Mouse (Mus musculus): ENCODE results near the gene Uso1. TPM values are rescaled to one million over a fixed set of nuclear protein-coding genes. Genes with fewer than 3 reads are reported as not detected.

Uso1 gene
- polyA plus RNA-seq (2015; fragmentation: Nextera tagmentation; extraction: Ambion mirVana), result 28.4 and 31.0 TPM in 2 replicates

DNA sequence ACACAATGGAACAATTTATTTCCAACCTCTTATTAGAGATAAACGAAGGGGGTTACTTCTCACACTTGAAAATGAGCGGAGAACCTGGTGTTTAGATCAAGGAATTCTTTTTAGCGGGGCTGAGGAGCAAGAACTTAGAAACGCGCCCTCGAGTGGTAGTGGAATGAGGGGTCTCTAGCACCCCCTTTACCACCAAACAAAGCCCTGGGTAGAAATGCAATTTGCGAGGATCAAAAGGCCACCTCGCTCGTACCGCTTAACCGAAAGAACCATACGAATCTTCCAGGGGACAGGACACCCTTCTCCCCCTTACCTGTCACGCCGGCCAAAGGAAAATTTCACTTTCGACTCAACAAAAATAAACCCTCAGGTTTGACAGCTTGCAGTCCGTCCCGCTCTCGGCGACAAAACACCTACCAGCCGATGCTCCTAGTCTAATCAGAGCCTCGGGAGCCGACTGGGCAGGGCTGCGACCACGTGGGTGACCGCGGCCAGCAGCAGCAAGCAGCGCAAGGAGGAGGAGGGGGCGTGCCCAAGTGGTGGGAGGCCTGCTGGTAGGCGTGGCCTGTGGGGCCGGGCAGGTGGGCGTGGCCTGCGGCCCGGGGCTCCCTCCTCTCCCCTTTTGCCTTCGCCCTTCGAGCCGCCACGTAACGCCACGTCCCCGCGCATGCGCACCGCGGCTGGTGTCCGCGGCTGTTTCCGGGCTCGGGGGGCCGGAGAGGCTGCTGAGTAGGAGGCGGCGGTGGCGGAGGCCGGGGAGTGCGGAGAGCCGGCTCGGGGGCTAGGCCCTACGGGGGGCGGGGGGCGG is at the start of gene Uso1:
Gene Uso1 (plus strand): TSS at position 700 of the 808 bp plus-strand sequence.
- H3K36me3 ChIP-seq (ENCODE audit: control insufficient read depth, insufficient read depth), result no peaks in the 10 kb centered on the region

DNA sequence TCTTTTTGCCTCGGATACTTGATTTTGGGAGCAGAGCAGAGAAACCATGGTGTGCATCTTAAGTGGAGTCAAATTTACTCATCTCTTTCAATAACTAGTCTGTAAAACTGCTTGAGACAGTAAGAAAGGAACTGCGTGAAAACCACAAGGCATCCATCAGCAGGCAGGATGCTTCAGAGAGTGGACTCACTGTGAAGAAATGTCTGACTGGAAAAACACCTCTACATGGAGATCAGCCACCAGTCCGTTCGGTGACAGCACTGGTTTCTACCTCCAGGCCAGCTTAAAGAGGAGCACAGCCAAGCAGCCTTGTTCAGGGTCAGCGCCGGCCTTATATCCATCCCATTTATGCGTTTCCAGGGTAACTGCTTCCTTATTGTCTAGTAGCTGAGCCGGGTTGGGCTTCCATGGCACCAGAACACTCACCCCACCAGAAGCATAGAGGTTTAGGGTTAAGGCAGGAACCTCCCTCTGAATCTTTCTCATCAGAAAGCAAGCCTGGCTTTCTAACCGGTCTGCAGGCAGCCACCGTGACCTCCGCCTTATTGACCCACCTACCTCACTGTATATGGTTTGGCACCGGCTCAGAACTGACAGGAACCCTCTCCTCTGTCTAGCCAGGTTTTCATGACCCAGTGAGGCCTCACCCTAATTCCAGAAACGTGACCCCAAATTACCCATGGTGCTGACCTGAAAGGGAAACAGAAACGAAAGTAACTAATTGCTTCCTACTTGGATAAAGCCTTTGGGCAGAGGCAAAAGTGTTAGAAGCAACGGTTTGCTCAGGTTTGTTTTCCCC is 44.3 kb upstream of the Uso1 start:
- H3K36me3 ChIP-seq (ENCODE audit: control insufficient read depth, insufficient read depth), result no peaks in the 10 kb centered on the region
- no peak overlapping the region for H3K4me3 ChIP-seq (ENCODE audit: low read length)
- H3K27ac ChIP-seq (ENCODE audit: low read length), result no peak overlapping the region
- no peaks in the 10 kb centered on the region for H3K4me1 ChIP-seq (ENCODE audit: control insufficient read depth, insufficient read depth, low read length)
- no peaks in the 10 kb centered on the region for H3K9me3 ChIP-seq (replicated peaks; ENCODE audit: control insufficient read depth, low read length)
- H3K4me2 ChIP-seq (ENCODE audit: low read depth, low read length), result peak overlapping the region; percentile 6; the same call in 1 of the 2 replicates
- no peak overlapping the region for H3K9ac ChIP-seq (ENCODE audit: low read length)
- H3K27me3 ChIP-seq (ENCODE audit: control insufficient read depth, insufficient read depth, low read length), result no peaks in the 10 kb centered on the region
- WGBS, result 71% methylated on average over 15 of the region's 15 CpGs
- no peak for ATAC-seq (replicated peaks; ENCODE audit: extremely low read depth, insufficient read depth, low FRiP score)

More for the DNA sequence above, at the start of gene Uso1:
- peak within 1 kb of the TSS; percentile 89 for H3K4me3 ChIP-seq (ENCODE audit: low read length)
- H3K4me1 ChIP-seq (ENCODE audit: control insufficient read depth, insufficient read depth, low read length), result peaks cover 16% of the 10 kb centered on the region
- ATAC-seq (replicated peaks; ENCODE audit: extremely low read depth, insufficient read depth, low FRiP score), result peak; percentile 95
- peak within 1 kb of the TSS; percentile 93 for H3K9ac ChIP-seq (ENCODE audit: low read length)
- H3K27ac ChIP-seq (ENCODE audit: low read length), result peak within 1 kb of the TSS; percentile 81
- H3K4me2 ChIP-seq (ENCODE audit: low read depth, low read length), result peak within 1 kb of the TSS; percentile 88
- no peaks in the 10 kb centered on the region for H3K27me3 ChIP-seq (ENCODE audit: control insufficient read depth, insufficient read depth, low read length)
- under 1% methylated on average over 53 of the region's 59 CpGs for WGBS
- H3K9me3 ChIP-seq (replicated peaks; ENCODE audit: control insufficient read depth, low read length), result no peaks in the 10 kb centered on the region

DNA sequence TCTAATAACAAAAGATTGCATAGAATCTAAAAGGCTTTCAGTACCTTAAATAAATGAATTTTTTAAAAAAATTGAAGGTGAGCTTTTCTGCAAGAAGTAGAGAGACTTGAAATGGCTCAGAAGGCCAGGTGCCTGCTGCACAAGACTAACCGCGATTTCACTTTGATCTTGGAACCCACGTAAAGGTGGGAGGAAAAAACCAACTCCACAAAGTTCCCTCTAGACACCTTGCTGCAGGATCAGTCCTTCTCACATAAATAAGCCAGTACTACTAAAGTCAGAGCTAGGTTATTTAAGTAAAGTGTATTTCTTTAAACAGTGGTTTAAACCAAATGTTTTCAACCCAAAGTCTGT is 43.7 kb upstream of the Uso1 start:
- 81% methylated on average over 3 of the region's 3 CpGs for WGBS
- no peaks in the 10 kb centered on the region for H3K4me1 ChIP-seq (ENCODE audit: control insufficient read depth, insufficient read depth, low read length)
- H3K9ac ChIP-seq (ENCODE audit: low read length), result no peak overlapping the region
- no peak for ATAC-seq (replicated peaks; ENCODE audit: extremely low read depth, insufficient read depth, low FRiP score)
- no peak overlapping the region for H3K4me3 ChIP-seq (ENCODE audit: low read length)
- H3K27ac ChIP-seq (ENCODE audit: low read length), result no peak overlapping the region
- H3K36me3 ChIP-seq (ENCODE audit: control insufficient read depth, insufficient read depth), result no peaks in the 10 kb centered on the region
- H3K4me2 ChIP-seq (ENCODE audit: low read depth, low read length), result no peak overlapping the region; the same call in 1 of the 2 replicates
- H3K9me3 ChIP-seq (replicated peaks; ENCODE audit: control insufficient read depth, low read length), result no peaks in the 10 kb centered on the region
- no peaks in the 10 kb centered on the region for H3K27me3 ChIP-seq (ENCODE audit: control insufficient read depth, insufficient read depth, low read length)

DNA sequence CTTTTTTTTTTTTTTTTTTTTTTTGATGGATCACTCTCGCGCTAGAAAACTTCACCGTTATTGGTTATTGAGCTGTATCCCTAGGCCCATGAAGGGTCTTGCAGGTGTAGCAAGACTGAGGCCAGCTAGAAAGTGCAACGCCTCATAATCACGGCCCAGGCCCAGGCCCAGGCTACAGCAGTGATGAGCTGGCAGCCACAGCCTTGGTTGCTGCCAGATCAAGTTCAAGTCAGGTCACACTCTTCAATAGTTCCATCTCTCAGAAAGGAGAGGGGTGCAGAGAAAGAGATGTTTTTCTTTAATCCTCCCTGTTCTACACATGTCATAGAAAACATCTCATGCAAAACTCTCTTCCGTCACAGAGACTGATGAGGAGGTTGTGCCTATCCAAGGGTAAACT is 41.0 kb upstream of the Uso1 start:
- Histone ChIP-seq H3K4me1 (ENCODE audit: control insufficient read depth, insufficient read depth, low read length) (no peaks in the 10 kb centered on the region), H3K27me3 (ENCODE audit: control insufficient read depth, insufficient read depth, low read length) (no peaks in the 10 kb centered on the region), H3K9me3 (replicated peaks; ENCODE audit: control insufficient read depth, low read length) (no peaks in the 10 kb centered on the region), H3K36me3 (ENCODE audit: control insufficient read depth, insufficient read depth) (no peaks in the 10 kb centered on the region), H3K27ac (ENCODE audit: low read length) (no peak overlapping the region), H3K4me2 (ENCODE audit: low read depth, low read length) (no peak overlapping the region), H3K9ac (ENCODE audit: low read length) (no peak overlapping the region), H3K4me3 (ENCODE audit: low read length) (no peak overlapping the region)
- ATAC-seq (replicated peaks; ENCODE audit: extremely low read depth, insufficient read depth, low FRiP score), result no peak
- WGBS, result 84% methylated on average over 6 of the region's 6 CpGs

DNA sequence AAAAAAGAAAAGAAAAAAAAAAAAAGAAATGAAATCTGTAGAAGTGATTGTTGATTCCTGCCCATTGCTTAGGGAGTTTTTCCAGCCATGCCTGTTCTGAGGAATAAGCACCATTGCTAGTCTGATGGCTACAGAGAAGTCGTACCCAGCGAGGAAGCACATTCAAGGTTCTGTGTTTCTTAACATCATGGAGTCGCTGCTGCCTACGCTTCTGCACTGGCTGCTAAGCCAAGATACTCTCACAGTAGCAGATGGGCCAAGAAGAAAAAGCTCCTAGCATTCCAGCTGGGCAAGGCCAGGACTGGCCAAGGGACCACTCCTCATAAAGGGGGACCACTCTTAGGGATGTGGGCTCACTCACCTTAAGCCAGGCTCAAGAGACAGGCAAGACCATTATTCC is 40.0 kb upstream of the Uso1 start:
- no peak overlapping the region for H3K27ac ChIP-seq (ENCODE audit: low read length)
- no peaks in the 10 kb centered on the region for H3K9me3 ChIP-seq (replicated peaks; ENCODE audit: control insufficient read depth, low read length)
- no peaks in the 10 kb centered on the region for H3K27me3 ChIP-seq (ENCODE audit: control insufficient read depth, insufficient read depth, low read length)
- H3K4me1 ChIP-seq (ENCODE audit: control insufficient read depth, insufficient read depth, low read length), result peaks cover 2% of the 10 kb centered on the region
- H3K4me3 ChIP-seq (ENCODE audit: low read length), result no peak overlapping the region
- no peak for ATAC-seq (replicated peaks; ENCODE audit: extremely low read depth, insufficient read depth, low FRiP score)
- WGBS, result 92% methylated on average over 4 of the region's 4 CpGs
- no peaks in the 10 kb centered on the region for H3K36me3 ChIP-seq (ENCODE audit: control insufficient read depth, insufficient read depth)
- no peak overlapping the region for H3K4me2 ChIP-seq (ENCODE audit: low read depth, low read length)
- H3K9ac ChIP-seq (ENCODE audit: low read length), result no peak overlapping the region

DNA sequence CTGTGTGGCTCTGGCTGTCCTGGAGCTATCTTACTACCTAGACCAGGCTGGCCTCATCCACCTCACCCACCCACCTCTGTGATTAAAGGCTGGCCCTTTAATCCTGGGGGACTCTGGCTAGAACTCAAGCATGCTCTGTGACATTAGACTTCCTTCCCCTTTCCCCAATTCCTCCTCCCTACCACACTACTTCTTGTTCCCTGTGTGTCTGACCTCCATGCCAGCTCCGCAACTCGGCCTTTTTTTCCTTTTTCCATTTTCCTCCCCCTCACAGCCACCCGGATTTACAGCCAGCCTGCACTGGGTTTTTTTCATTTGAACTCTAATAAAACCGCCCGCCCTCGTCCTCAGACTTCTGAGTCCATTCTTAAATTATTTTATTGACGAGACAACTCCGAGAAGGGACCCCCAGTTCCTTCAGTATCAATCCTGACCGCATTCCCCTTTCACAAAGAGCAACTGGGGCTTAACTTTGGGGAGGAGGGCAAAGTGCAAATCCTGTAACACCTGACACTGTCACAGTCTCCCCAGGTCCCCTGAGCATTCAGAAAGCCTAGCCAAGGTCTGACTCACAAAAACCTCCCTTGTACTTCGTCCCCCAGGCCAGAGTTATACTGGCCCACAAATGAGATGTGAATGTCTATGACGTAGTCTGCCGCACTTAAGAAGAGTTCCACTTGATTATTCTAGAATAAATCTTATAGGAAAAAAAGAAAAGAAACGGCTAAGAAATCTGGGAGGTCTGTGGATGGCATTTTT is 39.2 kb upstream of the Uso1 start:
- ATAC-seq (replicated peaks; ENCODE audit: extremely low read depth, insufficient read depth, low FRiP score), result no peak
- no peaks in the 10 kb centered on the region for H3K9me3 ChIP-seq (replicated peaks; ENCODE audit: control insufficient read depth, low read length)
- 67% methylated on average over 13 of the region's 13 CpGs for WGBS
- H3K4me3 ChIP-seq (ENCODE audit: low read length), result no peak overlapping the region
- H3K9ac ChIP-seq (ENCODE audit: low read length), result no peak overlapping the region
- H3K27me3 ChIP-seq (ENCODE audit: control insufficient read depth, insufficient read depth, low read length), result no peaks in the 10 kb centered on the region
- no peak overlapping the region for H3K27ac ChIP-seq (ENCODE audit: low read length)
- peaks cover 10% of the 10 kb centered on the region for H3K4me1 ChIP-seq (ENCODE audit: control insufficient read depth, insufficient read depth, low read length)
- no peaks in the 10 kb centered on the region for H3K36me3 ChIP-seq (ENCODE audit: control insufficient read depth, insufficient read depth)
- no peak overlapping the region for H3K4me2 ChIP-seq (ENCODE audit: low read depth, low read length)

DNA sequence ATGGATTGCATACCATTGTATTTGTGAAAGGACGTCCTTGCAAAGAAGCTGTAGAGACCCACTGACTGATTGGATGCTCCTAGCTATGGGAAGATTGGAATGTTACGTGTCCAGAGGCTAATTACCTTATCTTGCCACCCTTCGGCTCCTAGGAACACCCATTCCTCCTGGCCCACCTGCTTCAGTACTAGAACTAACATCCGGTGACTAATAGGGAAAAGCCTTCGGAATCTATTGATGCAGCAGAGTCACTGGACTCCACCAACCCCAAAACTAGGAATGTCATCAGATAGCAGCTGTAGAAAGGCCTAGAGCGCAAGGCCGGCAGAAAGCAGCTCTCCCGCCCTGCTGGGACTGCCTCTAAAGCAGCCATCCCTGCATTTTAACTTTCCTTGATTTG is 36.1 kb upstream of the Uso1 start:
- Histone ChIP-seq H3K4me2 (ENCODE audit: low read depth, low read length) (no peak overlapping the region), H3K36me3 (ENCODE audit: control insufficient read depth, insufficient read depth) (no peaks in the 10 kb centered on the region), H3K27ac (ENCODE audit: low read length) (no peak overlapping the region), H3K9ac (ENCODE audit: low read length) (no peak overlapping the region), H3K4me3 (ENCODE audit: low read length) (no peak overlapping the region), H3K27me3 (ENCODE audit: control insufficient read depth, insufficient read depth, low read length) (no peaks in the 10 kb centered on the region), H3K9me3 (replicated peaks; ENCODE audit: control insufficient read depth, low read length) (no peaks in the 10 kb centered on the region), H3K4me1 (ENCODE audit: control insufficient read depth, insufficient read depth, low read length) (peaks cover 19% of the 10 kb centered on the region)
- 75% methylated on average over 8 of the region's 8 CpGs for WGBS
- no peak for ATAC-seq (replicated peaks; ENCODE audit: extremely low read depth, insufficient read depth, low FRiP score)

DNA sequence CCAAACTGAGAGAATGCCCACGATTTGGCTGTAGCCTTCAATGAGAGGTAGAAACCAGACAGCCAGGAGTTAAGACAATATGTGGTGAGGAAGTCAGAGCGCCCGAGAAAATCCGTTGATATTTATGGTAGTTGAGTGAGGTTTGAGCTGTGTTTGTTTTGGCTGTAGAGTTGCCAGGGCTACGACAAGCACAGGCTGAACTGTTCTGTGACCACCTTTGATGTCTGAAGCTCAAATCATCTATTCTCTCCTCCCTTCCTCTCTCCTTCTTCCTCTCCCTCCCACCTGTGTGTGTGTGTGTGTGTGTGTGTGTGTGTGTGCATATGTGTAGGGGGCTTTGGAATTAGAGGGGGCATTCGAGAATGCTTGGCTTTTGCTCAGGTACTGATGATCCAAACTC is 34.7 kb upstream of the Uso1 start:
- Histone ChIP-seq H3K9me3 (replicated peaks; ENCODE audit: control insufficient read depth, low read length) (no peaks in the 10 kb centered on the region), H3K27ac (ENCODE audit: low read length) (no peak overlapping the region), H3K36me3 (ENCODE audit: control insufficient read depth, insufficient read depth) (no peaks in the 10 kb centered on the region), H3K4me2 (ENCODE audit: low read depth, low read length) (0 out of 2 replicates have a peak overlapping the region, but pooled peaks have one; percentile 18), H3K4me1 (ENCODE audit: control insufficient read depth, insufficient read depth, low read length) (peaks cover 22% of the 10 kb centered on the region), H3K4me3 (ENCODE audit: low read length) (no peak overlapping the region), H3K9ac (ENCODE audit: low read length) (no peak overlapping the region), H3K27me3 (ENCODE audit: control insufficient read depth, insufficient read depth, low read length) (no peaks in the 10 kb centered on the region)
- 0 out of 2 replicates have a peak, but pooled peaks have one; percentile 40 for ATAC-seq (replicated peaks; ENCODE audit: extremely low read depth, insufficient read depth, low FRiP score)
- 19% methylated on average over 6 of the region's 6 CpGs for WGBS
